Mouse (Mus musculus): ENCODE measurements around the gene Hspd1.
"Not testable (repeated sequence)": the region's sequence is repeated elsewhere in the genome, so short reads cannot be mapped to it uniquely, and the experiment has no call there.

Gene Hspd1

GRCm38 (mm10) chr1:55087401-55087904, 590 bp downstream of the Hspd1 start:
- peak; percentile 35 for DNase-seq (ENCODE audit: low spot score)

DNA sequence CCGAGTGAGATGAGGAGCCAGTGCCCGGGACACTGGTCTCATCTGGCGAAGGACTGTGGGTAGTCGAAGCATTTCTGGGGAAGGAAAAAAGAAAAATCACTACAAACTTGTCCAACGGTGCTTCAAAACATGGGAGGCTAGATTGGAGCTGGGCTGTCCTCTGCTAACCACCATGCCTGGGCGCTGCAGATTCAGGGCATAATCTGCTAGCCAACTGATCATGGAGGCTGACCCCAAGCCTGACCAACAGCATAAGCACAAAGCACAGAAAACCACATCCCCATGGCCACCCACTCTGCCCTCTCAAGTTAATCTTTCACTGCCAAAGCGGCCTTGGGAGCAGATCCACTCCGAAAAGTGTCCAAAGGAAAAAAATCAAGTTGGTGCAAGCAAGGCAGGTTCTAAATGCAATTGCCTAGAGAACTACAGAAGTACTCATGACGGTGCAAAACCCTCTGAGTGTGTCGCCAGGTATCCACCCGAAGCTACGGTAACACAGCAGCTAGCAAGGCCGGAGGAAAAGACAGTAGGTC, 1.1 kb downstream of the Hspd1 start:
- no peak for DNase-seq (ENCODE audit: low spot score)

- DNase-seq (ENCODE audit: low spot score): no peak
Measured at GRCm38 (mm10) chr1:55085781-55086366, 2.2 kb downstream of the Hspd1 start.

DNA sequence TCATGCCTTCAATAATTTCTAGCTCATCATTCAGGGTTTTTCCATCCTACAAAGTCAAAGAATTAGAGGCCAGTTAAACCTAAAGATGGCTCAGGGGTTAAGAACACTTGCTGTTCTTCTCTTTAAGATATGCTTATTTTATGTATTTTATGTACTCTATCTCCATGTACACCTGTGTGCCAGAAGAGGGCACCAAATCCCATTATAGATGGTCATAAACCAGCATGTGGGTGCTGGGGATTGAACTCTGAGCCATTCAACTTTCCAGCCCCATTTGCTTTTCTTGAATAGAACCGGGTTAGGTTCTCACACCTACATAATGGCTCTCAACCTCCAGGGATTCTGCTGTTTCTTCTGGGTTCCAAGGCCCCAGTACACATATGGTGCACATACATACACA, 5.9 kb downstream of the Hspd1 start:
- no peak for DNase-seq (ENCODE audit: low spot score)

- DNase-seq (ENCODE audit: low spot score): no peak
Measured at GRCm38 (mm10) chr1:55079677-55080076, 8.4 kb downstream of the Hspd1 start.

GRCm38 (mm10) chr1:55076849-55077516, 11.1 kb downstream of the Hspd1 start:
- no peak for DNase-seq (ENCODE audit: low spot score)

GRCm38 (mm10) chr1:55076395-55076743, 11.7 kb downstream of the Hspd1 start:
- no peak for DNase-seq (ENCODE audit: low spot score)

DNA sequence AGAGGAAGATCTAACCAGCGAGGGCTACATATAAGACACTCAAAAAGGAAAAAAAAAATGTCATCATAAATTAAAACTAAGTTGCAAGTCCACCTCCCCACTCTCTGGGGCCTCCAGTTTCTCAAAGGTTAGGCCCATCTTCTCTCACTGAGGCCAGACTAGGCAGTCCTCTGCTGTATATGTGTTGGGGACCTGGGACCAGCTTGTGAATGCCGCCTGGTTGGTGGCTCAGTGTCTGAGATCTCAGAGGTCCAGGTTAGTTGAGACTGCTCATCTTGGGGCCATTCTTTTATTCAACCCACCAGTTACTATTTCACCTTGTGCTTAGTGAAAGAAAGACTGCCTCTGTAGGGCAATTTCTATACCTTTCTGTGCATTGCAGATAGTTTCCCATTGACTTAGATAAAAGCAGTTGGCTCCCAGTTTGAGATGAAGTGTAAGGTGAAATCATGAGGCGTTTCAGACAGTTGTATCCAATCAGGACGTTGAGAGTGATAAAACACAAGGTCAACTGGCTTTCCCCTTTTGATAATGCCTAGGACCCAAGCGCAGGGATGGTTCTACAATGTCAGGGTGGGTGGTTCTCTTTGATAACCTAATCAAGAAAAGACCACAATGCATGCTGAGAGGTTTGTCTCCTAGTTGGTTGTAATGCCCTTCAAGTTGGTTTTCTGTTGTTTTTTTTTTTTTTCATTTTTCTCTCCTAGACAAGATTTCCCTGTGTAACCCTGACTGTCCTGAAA, 12.2 kb downstream of the Hspd1 start:
- no peak for DNase-seq (ENCODE audit: low spot score)

- DNase-seq (ENCODE audit: low spot score): no peak
Measured at GRCm38 (mm10) chr1:55074757-55075156, 13.3 kb downstream of the Hspd1 start.

DNA sequence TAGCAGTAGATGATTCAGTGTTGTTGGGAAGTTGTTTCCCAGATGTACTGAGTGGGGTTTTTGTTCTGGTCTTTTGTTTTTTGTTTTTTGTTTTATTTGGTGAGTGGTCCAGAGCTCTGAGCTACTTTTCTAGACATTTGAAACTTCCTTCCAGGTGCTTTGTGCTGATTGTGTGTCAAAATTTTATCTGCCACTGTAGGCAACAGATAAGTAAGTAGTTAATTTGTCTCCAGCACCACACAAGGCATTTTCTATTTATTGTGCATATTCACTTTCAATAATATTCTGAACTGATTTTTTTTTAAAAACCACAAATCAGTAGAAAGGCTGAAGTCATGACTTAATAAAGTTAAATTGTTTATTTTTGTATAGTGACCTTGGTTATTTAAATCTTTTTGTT, 15.7 kb downstream of the Hspd1 start:
- not testable (repeated sequence) for DNase-seq (ENCODE audit: low spot score)

DNA sequence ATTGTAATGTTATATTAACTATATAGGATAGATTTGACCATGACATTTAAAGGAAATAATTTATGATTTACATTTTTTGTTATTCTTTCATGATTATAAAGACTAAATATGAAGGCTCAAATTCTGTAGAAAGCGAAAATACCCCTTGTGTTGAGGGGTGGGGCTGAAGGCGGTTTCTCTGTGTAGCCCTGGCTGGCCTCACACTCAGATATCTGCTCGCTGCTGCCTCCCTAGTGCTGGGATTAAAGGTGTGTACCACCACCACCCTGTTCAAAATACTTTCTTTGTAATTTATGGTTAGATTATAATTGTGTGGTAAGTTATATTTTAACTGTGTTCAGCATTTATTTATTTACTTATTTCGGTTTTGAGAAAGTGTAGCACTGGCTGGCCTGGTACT, 26.3 kb downstream of the Hspd1 start:
- no peak for DNase-seq (ENCODE audit: low spot score)

DNA sequence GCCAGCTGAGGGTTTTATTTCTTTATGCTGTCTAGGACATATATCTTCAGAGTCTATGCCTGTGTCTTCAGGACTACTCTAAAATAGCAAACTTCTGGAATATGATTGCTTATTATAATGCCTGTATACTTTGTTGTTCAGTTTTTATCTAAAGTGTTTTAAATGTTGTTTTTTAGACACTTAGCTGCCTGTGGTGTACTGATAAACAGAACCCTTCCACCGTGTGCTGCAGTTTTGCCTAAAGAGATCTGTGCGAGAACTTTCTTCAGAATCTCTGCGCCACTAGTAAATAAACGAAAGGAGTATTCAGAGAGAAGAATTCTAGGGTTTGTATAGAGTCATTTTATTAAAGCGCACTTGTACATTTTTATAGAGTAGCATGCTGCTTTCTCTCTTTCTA, 26.9 kb downstream of the Hspd1 start:
- DNase-seq (ENCODE audit: low spot score): no peak

- DNase-seq (ENCODE audit: low spot score): not testable (repeated sequence)
Measured at GRCm38 (mm10) chr1:55058383-55058782, 29.7 kb downstream of the Hspd1 start.

DNA sequence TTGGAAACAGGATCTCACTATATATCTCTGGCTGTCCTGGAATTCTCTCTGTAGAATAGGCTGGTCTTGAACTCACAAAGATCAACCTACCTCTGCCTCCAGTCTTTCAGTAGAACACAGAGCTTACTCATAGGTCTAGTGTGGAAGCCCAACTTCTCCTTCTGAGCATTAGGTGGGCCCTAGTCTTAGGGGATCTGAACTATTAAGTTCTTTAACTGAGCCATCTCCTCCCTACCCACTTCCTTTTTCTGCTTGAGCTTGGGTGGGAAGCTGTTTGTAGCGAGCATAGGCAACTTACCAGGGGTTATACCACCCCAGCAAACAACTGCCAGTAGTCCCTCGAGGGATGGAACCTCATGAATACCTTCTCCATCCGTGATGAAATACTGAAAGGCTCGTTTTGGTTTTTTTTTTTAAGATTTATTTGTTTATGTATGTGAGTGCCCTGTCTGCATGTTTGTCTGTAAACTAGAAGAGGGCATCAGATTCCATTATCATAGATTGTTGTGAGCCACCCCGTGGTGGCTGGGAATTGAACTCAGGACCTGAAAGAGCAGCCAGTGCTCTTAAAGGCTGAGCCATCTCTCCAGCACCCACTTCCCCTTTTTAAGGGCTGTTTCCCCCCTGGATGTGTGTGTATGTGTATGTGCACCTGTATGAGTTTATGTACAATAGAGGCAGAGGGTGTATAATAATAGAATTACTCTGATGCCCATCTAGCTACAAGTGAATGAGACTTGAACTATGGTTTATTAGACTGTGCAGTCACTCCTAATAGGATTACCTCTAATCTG, 32.5 kb downstream of the Hspd1 start:
- DNase-seq (ENCODE audit: low spot score): no peak

DNA sequence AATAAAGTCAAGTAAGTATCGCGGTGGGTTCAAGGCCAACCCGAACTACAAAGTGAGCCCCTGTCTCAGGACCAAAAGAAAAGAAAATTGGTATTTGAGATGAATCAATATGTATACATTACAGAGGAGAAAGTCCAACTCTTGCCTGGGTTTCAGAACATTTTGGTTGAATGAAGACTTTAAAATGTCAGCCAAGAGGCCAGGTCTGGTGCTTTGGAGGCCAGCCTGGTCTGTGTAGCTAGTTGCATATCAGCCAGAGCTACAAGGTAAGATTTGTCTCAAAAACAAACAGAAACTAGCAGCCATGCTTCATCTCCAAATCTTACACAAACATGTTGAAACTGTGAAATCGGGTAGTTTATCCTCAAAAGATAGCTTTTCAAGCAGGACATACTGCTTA, 34.4 kb downstream of the Hspd1 start:
- no peak for DNase-seq (ENCODE audit: low spot score)

DNA sequence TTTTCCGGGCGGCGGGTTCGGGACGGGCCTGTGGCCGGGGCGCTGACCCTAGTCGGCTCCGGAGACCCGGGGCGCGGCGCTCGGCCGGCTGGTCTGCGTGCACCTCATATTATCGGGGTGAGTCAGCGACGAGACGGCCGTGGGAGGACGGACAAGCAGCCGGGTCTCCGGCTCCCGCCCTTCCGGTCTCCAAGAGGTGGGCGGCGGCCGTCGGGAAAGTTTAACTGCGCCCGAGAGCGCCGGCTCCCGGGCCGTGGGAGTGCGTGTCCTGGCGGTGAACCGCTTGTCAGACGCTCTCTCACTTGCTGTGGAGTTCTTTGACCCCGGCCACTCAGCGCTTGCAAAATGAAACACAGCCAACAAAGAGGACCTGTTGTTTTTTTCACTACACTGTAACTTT, 35.0 kb downstream of the Hspd1 start:
- DNase-seq (ENCODE audit: low spot score): no peak

DNA sequence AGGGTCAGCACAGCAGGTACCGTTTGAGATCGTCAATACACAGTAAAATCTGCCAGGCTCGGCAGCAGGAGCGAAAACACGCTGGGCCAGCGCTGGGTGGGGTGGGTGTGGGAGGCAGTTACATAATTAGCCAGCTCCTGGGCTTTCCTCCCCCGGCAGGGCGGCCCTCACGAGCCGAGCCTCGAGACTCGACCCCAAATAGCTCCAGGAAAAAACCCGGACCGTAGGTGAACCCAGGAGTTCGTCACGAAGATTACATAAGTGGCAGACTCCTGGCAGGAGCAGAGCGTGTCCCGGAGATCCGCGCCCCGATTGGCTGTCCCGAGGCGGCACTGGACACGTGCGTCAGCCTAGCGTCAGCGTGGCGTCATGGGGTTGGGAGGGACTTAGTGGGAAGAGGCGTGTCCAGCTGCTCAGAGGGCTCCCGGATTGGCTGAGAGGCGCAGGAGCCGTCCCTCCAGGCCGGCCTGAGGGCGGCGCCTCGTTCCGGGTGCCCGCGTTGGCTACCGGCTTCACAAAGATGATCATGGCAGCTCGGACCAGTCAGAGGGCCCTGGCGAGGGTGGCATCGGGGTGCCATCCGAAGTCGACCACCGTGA, 35.6 kb downstream of the Hspd1 start, which contains the start of gene Coq10b:
Coq10b (plus strand) TSS at position 416 of the 599 bp plus-strand sequence.
- peak; percentile 98 for DNase-seq (ENCODE audit: low spot score)

DNA sequence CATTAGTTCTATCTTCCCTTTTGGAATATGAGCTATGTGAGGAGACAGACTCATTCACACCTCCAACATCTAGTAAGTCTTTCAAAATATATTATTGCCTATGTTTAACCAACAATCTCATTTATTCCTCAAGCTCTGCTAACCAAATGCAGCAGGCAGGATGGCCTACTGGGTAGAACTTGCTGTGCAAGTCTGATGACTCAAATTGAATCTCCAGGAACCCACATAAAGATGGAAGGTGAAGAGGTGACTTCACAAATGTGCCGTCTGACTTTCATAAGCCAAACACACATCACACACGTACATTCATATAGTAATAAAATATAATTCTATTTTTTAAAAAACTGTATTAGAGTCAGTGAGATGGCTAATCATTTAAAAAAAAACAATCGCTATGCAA, 36.4 kb downstream of the Hspd1 start:
- no peak for DNase-seq (ENCODE audit: low spot score)

GRCm38 (mm10) chr1:55048841-55049587, 39.0 kb downstream of the Hspd1 start:
- no peak for DNase-seq (ENCODE audit: low spot score)

GRCm38 (mm10) chr1:55043164-55043563, 44.9 kb downstream of the Hspd1 start:
- DNase-seq (ENCODE audit: low spot score): no peak

GRCm38 (mm10) chr1:55042246-55042645, 45.8 kb downstream of the Hspd1 start:
- DNase-seq (ENCODE audit: low spot score): no peak
